Mouse (Mus musculus) brain, embryonic 14.5 days (tissue): ENCODE results near the gene Nexn. TPM values are rescaled to one million over a fixed set of nuclear protein-coding genes. Genes with fewer than 3 reads are reported as not detected.

Source experiments
- DNase-seq: peaks from one replicate; pipeline ENCODE4 v3.0.0-alpha.2; 2011; ENCODE audit warnings: low read depth
- CTCF ChIP-seq: fragments of 200-500 bp; IDR thresholded peaks from 2 replicates; pipeline ENCODE4 v1.5.1; 2012; ENCODE audit warnings: inconsistent platforms, mild to moderate bottlenecking, moderate library complexity, borderline replicate concordance; ENCODE audit not compliant: insufficient read depth, insufficient read length; ENCODE audit errors: extremely low read depth
- POLR2A ChIP-seq: fragments of 200-500 bp; IDR thresholded peaks from 2 replicates; pipeline ENCODE4 v1.6.1; 2012; ENCODE audit warnings: mild to moderate bottlenecking, inconsistent platforms, borderline replicate concordance; ENCODE audit not compliant: poor library complexity, insufficient read depth, insufficient read length, severe bottlenecking; ENCODE audit errors: extremely low read depth
- polyA plus RNA-seq: library from polyadenylated mRNA; depleted of rRNA; stranded (reverse); fragments of >200 nt; gene quantifications from 2 replicates; pipeline ENCODE4 v1.2.3, GENCODE M21; 2012

The Nexn gene
- polyA plus RNA-seq, 1 experiment, result 1.2 TPM

GRCm38 (mm10) chr3:152224918-152225317 lies 41.2 kb downstream of the Nexn start:
- DNase-seq, result no peak
- no peak for TF ChIP-seq CTCF
- no peak for TF ChIP-seq POLR2A

GRCm38 (mm10) chr3:152213416-152213815 lies 52.7 kb downstream of the Nexn start:
- DNase-seq, result no peak
- TF ChIP-seq POLR2A (no peak), CTCF (no peak)

- DNase-seq, result peak; percentile 17
- TF ChIP-seq CTCF (no peak), POLR2A (no peak)
Observed at GRCm38 (mm10) chr3:152211731-152212279, 54.3 kb downstream of the Nexn start.

- peak; percentile 40; the same call in 1 of the 2 replicates for TF ChIP-seq POLR2A
- no peak for TF ChIP-seq CTCF
- peak; percentile 85 for DNase-seq
Observed at GRCm38 (mm10) chr3:152210728-152211391, 55.3 kb downstream of the Nexn start.

- TF ChIP-seq POLR2A (peak; percentile 95), CTCF (no peak)
- DNase-seq, result peak; percentile 99
Observed at GRCm38 (mm10) chr3:152209967-152210634, 56.0 kb downstream of the Nexn start, which contains the start of the genes Dnajb4 and Fubp1. TSS of gene Dnajb4 (minus strand) at chr3:152210302. TSS of gene Fubp1 (plus strand) at chr3:152210422.

- no peak for TF ChIP-seq POLR2A
- no peak for TF ChIP-seq CTCF
- DNase-seq, result peak; percentile 76
Observed at GRCm38 (mm10) chr3:152209177-152209966, 56.8 kb downstream of the Nexn start.

GRCm38 (mm10) chr3:152208096-152208885 lies 57.9 kb downstream of the Nexn start:
- TF ChIP-seq POLR2A (no peak), CTCF (no peak)
- no peak for DNase-seq

- TF ChIP-seq CTCF (no peak), POLR2A (no peak)
- no peak for DNase-seq
Observed at GRCm38 (mm10) chr3:152207156-152207555, 59.0 kb downstream of the Nexn start.

- DNase-seq, result no peak
- TF ChIP-seq POLR2A (no peak), CTCF (no peak)
Observed at GRCm38 (mm10) chr3:152204577-152204976, 61.6 kb downstream of the Nexn start.

- TF ChIP-seq CTCF (no peak), POLR2A (no peak)
- no peak for DNase-seq
Observed at GRCm38 (mm10) chr3:152203996-152204395, 62.2 kb downstream of the Nexn start.
